Mouse (Mus musculus) frontal cortex, postnatal 36 days (tissue): ENCODE measurements around the gene Comp.

ENCODE experiments used
- DNase-seq, 2 experiments: peaks; one replicate each; pipeline ENCODE4 v3.0.0; 2022; ENCODE audit warnings: low spot score in 2 of 2

Gene Comp

GRCm38 (mm10) chr8:70373397-70374317 lies at the start of gene Comp:
Comp (plus strand) TSS chr8:70373558.
- no peak for DNase-seq

GRCm38 (mm10) chr8:70323716-70324115 lies 49.6 kb upstream of the Comp start:
- no peak for DNase-seq

GRCm38 (mm10) chr8:70327512-70327911 lies 45.8 kb upstream of the Comp start:
- no peak for DNase-seq

GRCm38 (mm10) chr8:70329124-70329834 lies 44.1 kb upstream of the Comp start, which contains the start of gene Gdf1:
Gdf1 (plus strand) TSS chr8:70329817.
- no peak for DNase-seq

GRCm38 (mm10) chr8:70329835-70330740 lies 43.3 kb upstream of the Comp start:
- DNase-seq = no peak

GRCm38 (mm10) chr8:70330741-70331364 lies 42.5 kb upstream of the Comp start:
- DNase-seq = peak; percentile 69 to 76

GRCm38 (mm10) chr8:70331526-70331925 lies 41.8 kb upstream of the Comp start:
- no peak for DNase-seq

GRCm38 (mm10) chr8:70332070-70332877 lies 41.1 kb upstream of the Comp start:
- peak; percentile 72 to 78 for DNase-seq

- no peak for DNase-seq
Measured at GRCm38 (mm10) chr8:70332878-70333202, 40.5 kb upstream of the Comp start.

GRCm38 (mm10) chr8:70338931-70339330 lies 34.4 kb upstream of the Comp start:
- DNase-seq = no peak

- DNase-seq = no peak
Measured at GRCm38 (mm10) chr8:70340659-70341058, 32.7 kb upstream of the Comp start.

- DNase-seq = no peak
Measured at GRCm38 (mm10) chr8:70342007-70342406, 31.4 kb upstream of the Comp start.

GRCm38 (mm10) chr8:70343076-70343475 lies 30.3 kb upstream of the Comp start:
- no peak for DNase-seq

GRCm38 (mm10) chr8:70343696-70344095 lies 29.7 kb upstream of the Comp start:
- peak in 1 of 2 experiments; percentile 68 for DNase-seq

- no peak for DNase-seq
Measured at GRCm38 (mm10) chr8:70344279-70344678, 29.1 kb upstream of the Comp start.

- DNase-seq = no peak
Measured at GRCm38 (mm10) chr8:70347443-70347842, 25.9 kb upstream of the Comp start.

- no peak for DNase-seq
Measured at GRCm38 (mm10) chr8:70347860-70348420, 25.4 kb upstream of the Comp start.

GRCm38 (mm10) chr8:70351035-70351999 lies 22.0 kb upstream of the Comp start:
- DNase-seq = no peak

- DNase-seq = no peak
Measured at GRCm38 (mm10) chr8:70352000-70352384, 21.4 kb upstream of the Comp start.
